Mouse (Mus musculus) forebrain, embryonic 14.5 days (tissue): ENCODE results near the gene Hspa8. TPM values are rescaled to one million over a fixed set of nuclear protein-coding genes. Genes with fewer than 3 reads are reported as not detected.

Experiments used
- ATAC-seq: fragments of 200-750 bp; cut with Nextera tagmentation; 2 replicates; pipeline ENCODE4 v1.8.0; 2017; ENCODE audit warnings: mild to moderate bottlenecking, moderate library complexity
- DNase-seq: peaks from one replicate; pipeline ENCODE4 v3.0.0-alpha.2; 2015; ENCODE audit warnings: low spot score
- H3K27ac ChIP-seq: fragments of 300-500 bp; sonication (generic); 2 replicates; pipeline ENCODE4 v1.5.1; 2014; ENCODE audit warnings: low read depth, mild to moderate bottlenecking, control low read depth, low read length, moderate library complexity
- H3K27me3 ChIP-seq: fragments of 300-500 bp; sonication (generic); replicated peaks from 2 replicates; pipeline ENCODE4 v1.6.1; 2014; ENCODE audit warnings: low read length, control low read depth, mixed read lengths; ENCODE audit not compliant: control insufficient read depth, insufficient read depth
- H3K36me3 ChIP-seq: fragments of 300-500 bp; sonication (generic); 2 replicates; pipeline ENCODE4 v1.6.1; 2014; ENCODE audit warnings: low read length, control low read depth; ENCODE audit not compliant: control insufficient read depth, insufficient read depth
- H3K4me1 ChIP-seq: fragments of 300-500 bp; sonication (generic); 2 replicates; pipeline ENCODE4 v1.6.1; 2014; ENCODE audit warnings: antibody characterized with exemption, low read length, control low read depth; ENCODE audit not compliant: control insufficient read depth, insufficient read depth
- H3K4me2 ChIP-seq: fragments of 300-500 bp; sonication (generic); 2 replicates; pipeline ENCODE4 v1.6.1; 2014; ENCODE audit warnings: mild to moderate bottlenecking, control low read depth, low read length
- H3K4me3 ChIP-seq: fragments of 300-500 bp; sonication (generic); 2 replicates; pipeline ENCODE4 v1.5.1; 2014; ENCODE audit warnings: low read depth, low read length, control low read depth
- H3K9ac ChIP-seq: fragments of 300-500 bp; sonication (generic); 2 replicates; pipeline ENCODE4 v1.6.1; 2014; ENCODE audit warnings: mild to moderate bottlenecking, low read length, control low read depth, moderate library complexity
- H3K9me3 ChIP-seq: fragments of 300-500 bp; sonication (generic); replicated peaks from 2 replicates; pipeline ENCODE4 v1.6.1; 2016; ENCODE audit warnings: low read length, control low read depth, mixed read lengths; ENCODE audit not compliant: control insufficient read depth
- WGBS: fragments of 180-500 bp; shearing (Covaris S2); extraction: QIAGEN DNeasy Blood & Tissue Kit; methylation state at CpG from one replicate; pipeline ENCODE4 v1.1.7; 2014; 5-methylcytosine and 5-hydroxymethylcytosine counted together
- polyA plus RNA-seq: library from polyadenylated mRNA; unstranded; fragments of >200 nt; fragmentation: Nextera tagmentation; extraction: Ambion mirVana; gene quantifications from 2 replicates; pipeline ENCODE4 v1.2.1, GENCODE M21; 2014

Hspa8 gene
- polyA plus RNA-seq, 1 experiment from 2014 or later: 3,062 TPM

GRCm38 (mm10) chr9:40858461-40859160, 57.8 kb downstream of the Hspa8 start:
- H3K9me3 ChIP-seq: no peaks in the 10 kb centered on the region
- DNase-seq (peak; percentile 78), ATAC-seq (peak; percentile 66)
- H3K36me3 ChIP-seq: no peaks in the 10 kb centered on the region
- H3K27ac ChIP-seq: no peak overlapping the region
- peak overlapping the region; percentile 44 for H3K4me2 ChIP-seq
- WGBS: 3% methylated on average over 21 of the region's 21 CpGs
- peaks cover 4% of the 10 kb centered on the region; the same call in 1 of the 2 replicates for H3K4me1 ChIP-seq
- peaks cover 29% of the 10 kb centered on the region for H3K27me3 ChIP-seq
- no peak overlapping the region for H3K9ac ChIP-seq
- H3K4me3 ChIP-seq: peak overlapping the region; percentile 15

- peaks cover 4% of the 10 kb centered on the region; the same call in 1 of the 2 replicates for H3K4me1 ChIP-seq
- no peak for ATAC-seq
- DNase-seq: no peak
- H3K36me3 ChIP-seq: no peaks in the 10 kb centered on the region
- 2% methylated on average over 9 of the region's 9 CpGs for WGBS
- H3K27me3 ChIP-seq: peaks cover 32% of the 10 kb centered on the region
- no peak overlapping the region for H3K27ac ChIP-seq
- H3K4me2 ChIP-seq: peak overlapping the region; percentile 44
- H3K9me3 ChIP-seq: no peaks in the 10 kb centered on the region
- no peak overlapping the region for H3K9ac ChIP-seq
- H3K4me3 ChIP-seq: peak overlapping the region; percentile 15
These were observed 58.4 kb downstream of the Hspa8 start for GRCm38 (mm10) chr9:40859196-40859595.

Other genes with a start within 250 kb of the Hspa8 start
- not detected in 2 replicates for gene Gm21915, start 130.4 kb upstream of the Hspa8 start, polyA plus RNA-seq
- gene Clmp, start 115.0 kb upstream of the Hspa8 start, polyA plus RNA-seq: 45.6 and 51.6 TPM in 2 replicates
- 1.2 and 1.3 TPM in 2 replicates for gene Bsx, start 73.1 kb downstream of the Hspa8 start, polyA plus RNA-seq
- gene Jhy, start 163.1 kb downstream of the Hspa8 start, polyA plus RNA-seq: 0.42 and 0.99 TPM in 2 replicates
- 0.08 TPM in 1 of 2 replicates, not detected in the other for gene Crtam, start 203.6 kb downstream of the Hspa8 start, polyA plus RNA-seq